Mouse (Mus musculus): ENCODE measurements around the gene Kif1b. TPM values are rescaled to one million over a fixed set of nuclear protein-coding genes. Genes with fewer than 3 reads are reported as not detected.
A peak's percentile ranks its signal among the peaks of the same experiment; 100 is the strongest.
"Not testable (repeated sequence)": the region's sequence is repeated elsewhere in the genome, so short reads cannot be mapped to it uniquely, and the experiment has no call there.

Gene Kif1b
- total RNA-seq, 2 experiments from 2014 or later: 18.6 to 28.4 TPM

DNA sequence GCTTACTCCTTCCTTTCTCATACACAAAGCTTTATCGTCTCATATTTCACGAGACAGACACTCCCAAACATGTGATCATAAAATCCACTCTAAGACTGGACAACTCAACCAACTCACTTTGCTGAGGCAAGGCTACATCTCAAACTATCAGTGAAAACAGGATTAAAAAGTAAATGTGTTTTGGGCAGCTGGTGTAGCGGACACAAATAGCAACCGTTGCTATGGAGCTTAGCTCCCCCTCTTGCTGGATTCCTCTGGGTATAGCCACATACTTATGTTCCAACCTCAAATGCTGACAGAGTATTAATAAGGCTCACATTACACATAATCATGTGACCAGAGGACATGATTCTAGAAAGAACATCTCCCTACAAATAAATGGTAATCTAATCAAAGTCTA is 29.9 kb downstream of the Kif1b start:
- ATAC-seq (replicated peaks; ENCODE audit: poor library complexity): no peak

DNA sequence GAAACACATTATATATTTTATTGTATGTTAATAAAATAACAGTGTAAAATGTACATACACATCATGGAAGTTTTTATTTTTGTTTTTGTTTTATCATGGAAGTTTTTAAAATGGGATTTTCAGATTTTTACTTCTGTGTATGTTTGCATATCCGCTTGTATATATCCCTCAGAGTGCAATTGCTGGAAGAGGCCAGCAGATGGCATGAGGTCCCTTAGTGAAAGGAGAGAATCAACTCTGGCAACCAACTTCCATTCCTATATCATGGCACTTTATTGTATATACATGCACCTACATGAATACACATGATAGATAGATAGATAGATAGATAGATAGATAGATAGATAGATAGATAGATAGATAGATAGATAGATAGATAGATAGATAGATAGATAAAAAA is 34.4 kb downstream of the Kif1b start:
- ATAC-seq (replicated peaks; ENCODE audit: poor library complexity): peak; percentile 69; the same call in 1 of the 2 replicates

GRCm38 (mm10) chr4:149270541-149270940 is 37.0 kb downstream of the Kif1b start:
- no peak for ATAC-seq (replicated peaks; ENCODE audit: poor library complexity)

- ATAC-seq (replicated peaks; ENCODE audit: poor library complexity): no peak
These were observed 38.5 kb downstream of the Kif1b start for GRCm38 (mm10) chr4:149269026-149269425.

DNA sequence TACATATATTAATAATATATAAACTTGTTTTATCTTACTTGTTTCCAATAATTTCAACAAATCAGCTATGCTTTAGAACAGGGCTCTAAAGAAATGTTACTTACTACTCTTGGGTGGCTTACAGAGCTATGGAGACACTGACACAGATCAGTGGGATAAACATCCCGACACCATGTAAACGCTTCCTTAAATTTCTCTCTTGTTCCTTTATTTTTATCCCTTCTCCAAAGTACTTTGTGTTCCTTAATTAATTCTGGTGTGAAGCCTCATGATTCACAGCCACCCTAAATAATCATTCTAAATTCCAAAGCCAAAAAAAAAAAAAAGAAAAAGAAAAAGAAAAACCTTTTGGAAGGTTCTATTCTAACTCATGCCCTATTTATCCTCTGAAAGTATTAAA is 42.6 kb downstream of the Kif1b start:
- ATAC-seq (replicated peaks; ENCODE audit: poor library complexity): no peak

DNA sequence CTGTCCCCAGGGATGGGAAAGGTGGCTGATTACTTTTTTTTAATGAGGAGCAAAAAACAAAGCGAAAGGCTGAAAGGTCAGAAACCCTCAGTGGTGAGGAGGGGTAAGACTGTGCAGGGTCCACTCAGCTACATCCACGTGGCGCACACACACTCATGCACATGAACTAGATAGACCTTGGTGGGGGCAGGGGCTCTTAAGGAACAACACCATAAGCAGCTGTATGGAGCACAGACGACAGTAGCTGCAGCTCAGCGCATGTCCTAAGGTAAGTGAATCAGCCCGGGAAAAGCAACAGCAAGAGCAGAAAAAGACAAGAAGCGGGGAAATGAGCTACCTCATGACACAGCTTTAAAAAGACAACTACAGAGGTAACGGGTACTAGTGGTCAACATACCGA is 44.3 kb downstream of the Kif1b start:
- ATAC-seq (replicated peaks; ENCODE audit: poor library complexity): no peak

DNA sequence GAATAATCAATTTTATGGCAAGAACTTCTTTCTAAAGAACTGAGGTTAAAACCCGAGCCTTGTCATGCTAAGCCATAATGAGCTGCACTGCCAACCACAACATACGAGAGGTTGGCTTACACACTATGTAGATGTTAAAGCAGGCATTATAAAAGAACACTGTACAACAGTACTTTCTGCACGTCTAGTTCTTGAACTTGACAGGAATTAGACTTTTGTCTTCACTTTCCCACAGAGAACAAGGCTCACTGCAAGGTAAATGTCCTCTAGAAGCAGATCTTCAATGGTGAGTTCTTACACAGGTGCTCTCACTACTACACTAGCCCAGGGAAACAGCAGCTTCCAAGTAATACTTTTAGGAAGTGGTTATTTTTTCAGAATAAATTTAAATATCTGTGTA is 46.0 kb downstream of the Kif1b start:
- ATAC-seq (replicated peaks; ENCODE audit: poor library complexity): no peak

GRCm38 (mm10) chr4:149260911-149261310 is 46.6 kb downstream of the Kif1b start:
- ATAC-seq (replicated peaks; ENCODE audit: poor library complexity): no peak

- ATAC-seq (replicated peaks; ENCODE audit: poor library complexity): no peak
These were observed 48.0 kb downstream of the Kif1b start for GRCm38 (mm10) chr4:149259391-149260094.

DNA sequence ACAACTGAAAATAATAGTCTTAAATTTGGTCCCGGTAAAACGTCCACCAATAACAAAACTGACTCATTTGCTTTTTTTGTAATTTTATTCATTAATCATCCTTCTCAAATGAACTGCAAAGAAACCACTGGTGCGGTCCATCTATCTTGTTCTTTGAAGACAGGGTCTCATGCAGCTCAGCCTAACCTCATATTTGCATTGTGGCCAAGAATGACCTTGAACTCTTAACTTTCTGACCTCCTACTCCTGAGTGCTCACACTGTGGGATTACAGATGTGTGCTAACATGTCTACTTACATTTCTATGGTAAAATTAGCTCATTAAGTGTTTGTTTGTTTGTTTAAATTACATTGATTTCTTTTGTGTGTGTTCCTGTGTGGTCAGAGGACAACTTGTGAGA is 48.6 kb downstream of the Kif1b start:
- ATAC-seq (replicated peaks; ENCODE audit: poor library complexity): no peak

- ATAC-seq (replicated peaks; ENCODE audit: poor library complexity): no peak
These were observed 50.8 kb downstream of the Kif1b start for GRCm38 (mm10) chr4:149256511-149257300.

- ATAC-seq (replicated peaks; ENCODE audit: poor library complexity): no peak
These were observed 51.9 kb downstream of the Kif1b start for GRCm38 (mm10) chr4:149255277-149256270.

DNA sequence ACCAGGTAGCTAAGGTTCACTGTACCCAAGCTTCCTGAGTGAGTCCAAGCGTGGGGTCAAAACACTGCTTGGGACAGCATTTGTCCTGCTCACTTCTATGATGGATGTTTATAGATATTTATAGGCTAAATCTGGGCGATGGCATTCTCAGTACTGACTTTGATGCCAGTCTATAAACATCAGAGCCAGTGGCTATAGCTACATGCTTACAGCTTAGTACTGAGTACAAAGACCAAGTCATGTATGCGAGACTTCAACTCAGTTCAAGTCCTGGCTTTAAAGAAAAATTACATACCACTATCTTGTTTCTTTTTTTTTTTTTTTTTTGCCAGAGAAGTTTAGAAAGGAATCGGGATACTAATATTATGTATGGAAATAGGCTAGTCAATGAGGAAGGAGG is 52.7 kb downstream of the Kif1b start:
- ATAC-seq (replicated peaks; ENCODE audit: poor library complexity): no peak

DNA sequence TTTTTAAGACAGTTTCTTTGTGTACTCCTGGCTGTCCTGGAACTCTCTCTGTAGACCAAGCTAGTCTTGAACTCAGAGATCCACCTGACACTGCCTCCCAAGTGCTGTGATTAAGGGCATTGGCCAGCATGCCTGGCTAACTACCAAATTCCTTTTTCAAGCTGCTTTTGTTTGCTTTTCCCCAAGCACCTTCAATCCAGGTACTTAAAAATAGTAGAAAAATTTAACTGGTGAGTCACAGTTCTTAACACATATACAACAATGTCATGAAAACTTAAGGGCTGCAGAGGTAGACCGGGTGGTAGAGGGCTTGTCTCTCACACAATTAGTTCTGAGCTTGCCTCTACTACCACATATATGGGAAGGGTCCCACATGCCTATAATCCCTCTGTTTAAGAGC is 58.2 kb downstream of the Kif1b start:
- no peak for ATAC-seq (replicated peaks; ENCODE audit: poor library complexity)

GRCm38 (mm10) chr4:149247772-149248171 is 59.7 kb downstream of the Kif1b start:
- no peak for ATAC-seq (replicated peaks; ENCODE audit: poor library complexity)

DNA sequence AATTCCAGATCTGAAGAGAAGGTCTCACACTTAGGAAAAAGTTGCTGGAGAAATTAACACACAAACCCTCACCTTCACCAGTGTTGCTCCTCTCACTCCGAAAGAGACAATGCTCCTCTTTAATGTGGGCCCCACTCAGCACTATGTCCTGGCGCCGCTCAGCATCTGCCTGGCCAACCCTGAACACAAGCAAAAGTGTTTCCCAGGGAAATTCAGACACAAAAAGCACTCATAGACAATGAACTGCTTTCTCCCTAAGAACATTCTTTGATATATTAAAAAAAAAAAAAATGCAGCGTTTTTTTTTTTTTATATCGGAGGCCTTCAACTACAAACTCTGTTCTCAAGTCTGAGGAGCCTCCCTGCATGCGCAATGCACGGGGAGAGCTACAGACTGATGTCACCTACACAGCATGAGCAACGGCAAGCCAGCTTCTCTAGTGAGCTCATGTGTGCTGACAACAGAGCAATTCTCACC is 60.3 kb downstream of the Kif1b start:
- no peak for ATAC-seq (replicated peaks; ENCODE audit: poor library complexity)

GRCm38 (mm10) chr4:149246578-149247155 is 60.8 kb downstream of the Kif1b start:
- no peak for ATAC-seq (replicated peaks; ENCODE audit: poor library complexity)

DNA sequence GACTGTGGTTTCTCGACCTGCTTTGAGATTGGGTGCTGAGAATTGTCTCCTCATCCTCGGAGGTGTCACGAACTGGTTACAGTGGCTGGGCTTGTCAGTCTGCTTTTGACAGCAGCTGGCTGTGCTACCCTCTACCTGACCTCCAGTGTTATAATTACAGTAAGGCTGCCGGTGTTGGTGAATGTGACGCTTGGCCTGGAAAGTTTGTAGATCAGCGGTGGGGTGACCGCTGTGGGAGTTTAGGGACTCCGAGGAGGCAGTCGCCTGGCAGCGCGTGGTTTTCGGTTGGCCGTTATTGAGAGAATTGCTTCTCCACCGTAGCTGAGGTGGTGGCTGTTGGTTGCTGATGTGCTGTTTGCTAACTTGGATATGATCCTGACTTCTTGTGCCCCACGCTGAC is 70.5 kb downstream of the Kif1b start:
- ATAC-seq (replicated peaks; ENCODE audit: poor library complexity): no peak

GRCm38 (mm10) chr4:149233938-149234337 is 73.6 kb downstream of the Kif1b start:
- no peak for ATAC-seq (replicated peaks; ENCODE audit: poor library complexity)

DNA sequence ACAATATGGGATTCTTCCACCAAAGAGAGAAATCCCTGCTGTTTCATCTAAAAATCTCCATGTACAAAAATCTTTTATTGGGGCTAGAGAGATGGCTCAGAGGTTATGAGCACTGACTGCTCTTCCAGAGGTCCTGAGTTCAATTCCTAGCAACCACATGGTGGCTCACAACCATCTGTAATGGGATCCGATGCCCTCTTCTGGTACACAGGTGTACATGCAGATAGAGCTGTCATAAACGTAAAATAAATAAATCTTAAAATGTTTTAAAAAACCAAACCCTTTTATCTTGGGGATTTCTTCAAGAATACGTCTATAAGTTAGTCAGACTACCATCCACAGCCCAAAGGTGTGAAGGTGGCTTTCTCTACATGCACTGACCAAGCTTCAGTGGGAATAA is 78.8 kb downstream of the Kif1b start:
- not testable (repeated sequence) for ATAC-seq (replicated peaks; ENCODE audit: poor library complexity)

DNA sequence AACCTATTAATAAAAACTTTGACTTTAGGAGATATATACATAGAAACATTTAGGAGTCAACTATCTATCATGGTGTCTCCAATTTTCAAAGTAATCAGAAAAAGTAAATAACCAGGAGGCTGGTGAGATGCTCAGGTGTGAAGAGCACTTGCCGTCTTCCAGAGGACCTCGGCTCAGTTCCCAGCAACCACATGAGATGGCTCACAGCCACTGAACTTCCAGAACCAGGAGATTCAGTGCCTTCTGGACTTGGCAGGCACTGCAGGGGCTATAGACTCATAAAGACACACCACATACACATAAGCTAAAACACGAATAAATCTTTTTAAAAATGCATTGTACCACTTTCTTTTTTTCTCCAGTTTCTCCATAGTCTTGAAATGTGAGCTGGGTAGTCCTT is 79.2 kb downstream of the Kif1b start:
- no peak for ATAC-seq (replicated peaks; ENCODE audit: poor library complexity)

Measured in megakaryocyte progenitor cell, adult 5-6 weeks (primary cell).